Mouse (Mus musculus): ENCODE measurements around the gene Slc25a26. TPM values are rescaled to one million over a fixed set of nuclear protein-coding genes. Genes with fewer than 3 reads are reported as not detected.

Gene Slc25a26
- total RNA-seq, 2 experiments from 2014 or later, result 14.0 to 16.1 TPM

DNA sequence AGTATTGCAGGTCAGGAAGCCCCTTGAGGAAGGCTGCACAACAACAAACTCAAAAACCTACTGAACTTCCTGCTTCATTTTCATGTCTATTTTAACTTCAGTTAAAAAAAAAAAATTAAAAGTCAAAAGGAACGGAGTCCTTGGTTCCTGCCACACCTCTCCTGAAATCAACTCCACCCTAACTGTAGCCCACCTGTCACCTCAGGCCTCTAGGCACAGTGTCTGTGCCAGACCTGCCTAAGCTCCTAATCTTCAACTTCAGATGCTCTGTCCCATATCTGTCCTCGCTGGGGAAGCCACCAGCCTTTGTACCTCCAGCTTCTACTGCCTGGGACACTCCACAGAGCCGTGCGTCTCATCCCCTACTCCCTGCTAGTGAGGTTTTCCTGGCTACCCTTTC, 134.1 kb downstream of the Slc25a26 start:
- DNase-seq (ENCODE audit: low spot score in 2 of 2), result no peak

GRCm38 (mm10) chr6:94634710-94635109, 134.6 kb downstream of the Slc25a26 start:
- DNase-seq (ENCODE audit: low spot score in 2 of 2), result no peak

DNA sequence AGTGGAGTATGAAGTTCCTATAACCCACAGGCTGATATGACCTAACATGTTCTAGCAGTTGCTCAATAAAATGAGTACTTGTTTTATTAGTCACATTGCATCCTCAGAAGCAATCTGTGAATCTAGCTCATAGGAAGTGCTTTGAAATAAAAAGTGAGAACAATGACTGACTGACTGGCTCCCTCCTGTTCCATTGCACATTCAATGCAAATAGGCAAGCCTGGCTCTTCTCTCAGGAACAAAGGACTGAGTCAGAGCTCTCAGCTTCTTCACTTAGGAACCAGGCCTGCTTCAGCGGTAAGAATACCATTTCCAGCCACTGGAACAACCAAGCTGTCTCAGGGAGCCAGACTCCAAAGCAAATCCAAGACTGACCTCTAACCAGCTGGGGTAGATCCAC, 135.2 kb downstream of the Slc25a26 start:
- no peak for DNase-seq (ENCODE audit: low spot score in 2 of 2)

DNA sequence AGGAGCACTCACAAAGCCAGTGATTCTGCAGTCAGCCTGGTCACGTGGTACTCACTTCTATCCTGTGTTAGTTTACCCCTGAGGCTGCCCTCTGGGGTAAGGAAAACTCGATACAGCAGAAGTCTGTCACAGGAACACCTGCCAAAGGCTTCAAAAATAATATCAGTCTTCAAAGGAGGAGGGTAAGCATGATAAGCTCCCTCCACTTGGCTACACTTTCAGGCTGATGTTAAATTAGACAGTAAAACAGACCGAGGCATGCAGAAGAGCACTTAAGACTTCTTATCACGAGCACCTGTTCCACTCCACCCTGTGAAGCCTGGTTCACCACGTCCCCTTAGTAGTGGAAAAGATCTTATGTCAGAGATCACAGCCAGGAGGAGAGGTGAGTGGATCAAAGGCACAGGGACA, 136.9 kb downstream of the Slc25a26 start:
- DNase-seq (ENCODE audit: low spot score in 2 of 2), result no peak

DNA sequence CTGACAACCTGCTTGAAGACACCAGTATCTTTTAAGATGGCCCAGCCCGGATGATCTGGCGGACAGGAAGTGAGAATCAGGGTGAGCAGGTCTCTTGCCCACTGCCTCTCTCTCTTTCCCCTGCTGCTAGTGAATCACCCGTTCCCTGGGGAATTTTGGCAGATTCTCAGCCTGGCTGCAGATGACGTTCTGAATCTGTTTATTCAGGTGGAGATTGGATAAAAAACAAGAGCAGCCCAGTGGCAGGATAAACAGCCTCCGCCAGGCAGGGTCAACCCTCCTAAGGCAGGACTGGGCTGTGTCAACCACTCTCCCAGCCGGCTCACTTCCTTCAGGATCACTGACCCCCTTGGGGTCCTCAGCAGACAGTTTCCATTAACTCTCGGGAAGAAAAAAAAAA, 140.2 kb downstream of the Slc25a26 start:
- peak; percentile 55 to 69 for DNase-seq (ENCODE audit: low spot score in 2 of 2)

GRCm38 (mm10) chr6:94642048-94642447, 141.9 kb downstream of the Slc25a26 start:
- DNase-seq (ENCODE audit: low spot score in 2 of 2), result no peak

GRCm38 (mm10) chr6:94643989-94644388, 143.9 kb downstream of the Slc25a26 start:
- DNase-seq (ENCODE audit: low spot score in 2 of 2), result no peak

- DNase-seq (ENCODE audit: low spot score in 2 of 2), result no peak
These were observed 144.5 kb downstream of the Slc25a26 start for GRCm38 (mm10) chr6:94644641-94645040.

- DNase-seq (ENCODE audit: low spot score in 2 of 2), result no peak
These were observed 145.6 kb downstream of the Slc25a26 start for GRCm38 (mm10) chr6:94645723-94646122.

DNA sequence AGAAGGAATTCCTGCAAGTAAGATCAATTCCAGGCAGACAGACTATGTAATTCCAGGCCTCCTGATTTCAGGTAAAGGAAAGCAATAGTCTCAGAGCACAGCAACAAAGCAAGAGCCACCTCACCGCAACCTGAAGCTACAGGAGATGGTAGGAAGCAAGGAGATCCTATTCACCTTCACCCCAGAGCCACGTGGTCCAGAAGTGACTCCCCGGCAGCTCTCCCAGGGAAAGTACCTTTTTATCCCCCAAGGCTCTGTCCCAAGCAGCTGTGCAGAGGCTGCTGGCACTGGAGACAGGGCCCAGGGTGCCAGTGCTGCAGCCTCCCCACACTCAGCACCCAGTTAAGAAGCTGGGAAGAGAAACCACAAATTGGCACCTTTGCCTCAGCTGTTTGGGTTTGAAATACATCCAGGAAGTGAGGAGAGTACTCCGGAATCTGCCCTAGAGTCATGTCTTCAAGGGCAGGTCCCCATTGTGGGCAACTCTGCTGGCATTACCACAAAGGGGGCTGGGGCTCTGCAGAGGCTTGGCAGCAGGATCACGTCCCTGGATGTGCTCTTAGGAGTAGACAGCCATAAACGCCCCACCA, 146.2 kb downstream of the Slc25a26 start:
- DNase-seq (ENCODE audit: low spot score in 2 of 2), result no peak

- no peak for DNase-seq (ENCODE audit: low spot score in 2 of 2)
These were observed 146.8 kb downstream of the Slc25a26 start for GRCm38 (mm10) chr6:94646902-94647301.

DNA sequence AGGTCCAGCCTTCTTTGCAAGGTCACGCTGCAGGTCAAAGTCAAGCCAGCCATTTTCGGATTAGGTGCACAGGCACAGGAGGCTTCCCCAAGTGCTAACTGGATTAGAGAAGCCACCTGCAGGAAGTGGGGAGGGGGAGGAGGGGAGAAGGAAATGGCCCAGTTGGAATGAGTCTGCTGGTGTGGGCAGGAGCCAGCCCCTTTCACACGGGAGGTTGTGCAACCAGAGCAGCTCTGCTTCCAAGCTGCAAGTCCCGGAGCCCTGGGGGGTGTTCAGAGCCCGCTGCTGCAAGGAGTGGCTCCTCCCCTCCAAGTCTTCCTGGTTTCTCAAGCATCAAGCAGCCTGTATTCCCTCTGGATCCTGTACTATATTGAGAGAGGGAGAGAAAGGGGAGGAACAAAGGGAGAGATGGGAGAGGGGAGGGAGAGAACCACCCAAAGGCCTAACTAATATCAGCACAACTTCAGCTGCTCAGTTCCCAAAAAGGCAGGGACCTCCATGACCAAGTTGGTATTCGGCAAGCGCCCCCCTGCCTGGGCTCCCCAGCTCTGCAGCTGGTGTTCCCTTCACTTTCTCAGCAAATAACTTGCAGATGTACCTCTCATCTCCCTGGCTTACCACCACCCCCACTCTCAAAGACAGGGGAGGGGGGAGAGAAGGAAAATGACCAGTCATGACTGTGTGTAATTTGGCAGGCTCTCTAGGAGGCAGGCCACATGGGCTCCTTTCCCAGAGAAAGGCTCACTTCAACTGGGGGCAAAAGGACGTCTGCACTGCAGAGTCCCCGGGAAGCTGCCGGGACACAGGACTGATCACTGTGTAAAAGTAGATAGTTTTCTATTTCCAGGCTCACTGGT, 147.7 kb downstream of the Slc25a26 start:
- peak; percentile 38 to 60 for DNase-seq (ENCODE audit: low spot score in 2 of 2)

GRCm38 (mm10) chr6:94648496-94648895, 148.4 kb downstream of the Slc25a26 start:
- no peak for DNase-seq (ENCODE audit: low spot score in 2 of 2)

- no peak for DNase-seq (ENCODE audit: low spot score in 2 of 2)
These were observed 149.5 kb downstream of the Slc25a26 start for GRCm38 (mm10) chr6:94649637-94650036.

GRCm38 (mm10) chr6:94651541-94651940, 151.4 kb downstream of the Slc25a26 start:
- no peak for DNase-seq (ENCODE audit: low spot score in 2 of 2)

DNA sequence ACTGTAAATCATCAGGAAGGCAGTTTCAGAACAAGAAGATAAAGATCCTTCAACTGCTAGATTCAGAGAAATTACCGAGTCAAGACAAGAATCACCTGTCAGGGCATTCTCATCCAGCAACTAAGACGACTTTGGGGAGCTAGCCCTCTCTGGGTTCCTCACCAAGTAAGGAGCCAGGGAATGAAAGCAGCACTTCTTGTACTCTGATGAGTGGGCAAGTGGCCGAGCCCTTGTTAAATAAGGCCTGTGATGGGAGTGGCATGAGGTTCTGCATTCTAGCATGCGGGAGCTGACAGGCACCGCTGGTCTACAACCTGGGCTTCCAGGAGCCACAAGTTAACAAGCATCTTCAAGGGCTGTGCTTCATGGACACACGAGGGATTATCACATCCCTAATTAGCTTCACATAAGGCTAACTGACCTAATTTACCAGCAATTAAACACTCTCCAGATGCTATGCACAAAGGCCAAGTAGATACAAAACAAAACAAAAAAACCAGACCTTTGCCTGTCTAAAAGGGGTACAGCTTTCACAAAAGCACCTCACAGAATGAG, 152.6 kb downstream of the Slc25a26 start:
- no peak for DNase-seq (ENCODE audit: low spot score in 2 of 2)

- no peak for DNase-seq (ENCODE audit: low spot score in 2 of 2)
These were observed 153.5 kb downstream of the Slc25a26 start for GRCm38 (mm10) chr6:94653388-94654316.

Data from layer of hippocampus, postnatal 14 days (tissue).